Mouse (Mus musculus): ENCODE data around the gene Pes1.

GRCm38 (mm10) chr11:3920476-3920875 is 43.3 kb upstream of the Pes1 start:
- TF ChIP-seq TCF12 (IDR thresholded peaks at IDR 0.05; ENCODE audit: low read depth, low read length) (no peak), CTCF (IDR thresholded peaks at IDR 0.05 in 2 of 3, conservative IDR thresholded peaks at IDR 0.05 in 1 of 3; ENCODE audit: control insufficient read depth in 1 of 3, insufficient read depth in 1 of 3, low read depth in 2 of 3, low read length in 3 of 3, poor library complexity in 1 of 3, severe bottlenecking in 1 of 3) (no peak), NRF1 (IDR thresholded peaks at IDR 0.05; ENCODE audit: insufficient read depth, low read depth, low read length, poor library complexity, severe bottlenecking) (no peak), HCFC1 (IDR thresholded peaks at IDR 0.05; ENCODE audit: low read depth, low read length) (no peak), CHD1 (IDR thresholded peaks at IDR 0.05; ENCODE audit: low read depth, low read length) (no peak), EP300 (IDR thresholded peaks at IDR 0.05; ENCODE audit: low read depth in 1 of 2, low read length in 2 of 2) (no peak)
